Mouse (Mus musculus) embryonic facial prominence, embryonic 15.5 days (tissue): ENCODE data around the gene Mrpl47. TPM values are rescaled to one million over a fixed set of nuclear protein-coding genes. Genes with fewer than 3 reads are reported as not detected.
"Not testable (repeated sequence)": the region's sequence is repeated elsewhere in the genome, so short reads cannot be mapped to it uniquely, and the experiment has no call there.

ENCODE experiments used
- ATAC-seq: fragments of 200-750 bp; cut with Nextera tagmentation; 2 replicates; pipeline ENCODE4 v1.8.0; 2017; ENCODE audit warnings: low read depth, moderate TSS enrichment; ENCODE audit not compliant: insufficient number of reproducible peaks, low FRiP score, low TSS enrichment
- H3K27ac ChIP-seq: fragments of 300-500 bp; sonication (generic); replicated peaks from 2 replicates; pipeline ENCODE4 v1.5.1; 2015; ENCODE audit warnings: mild to moderate bottlenecking, inconsistent platforms
- H3K27me3 ChIP-seq: fragments of 300-500 bp; sonication (generic); 2 replicates; pipeline ENCODE4 v1.6.1; 2015; ENCODE audit warnings: inconsistent platforms
- H3K36me3 ChIP-seq: fragments of 300-500 bp; sonication (generic); 2 replicates; pipeline ENCODE4 v1.6.1; 2015; ENCODE audit warnings: mild to moderate bottlenecking, inconsistent platforms
- H3K4me1 ChIP-seq: fragments of 300-500 bp; sonication (generic); 2 replicates; pipeline ENCODE4 v1.6.1; 2015; ENCODE audit warnings: inconsistent platforms
- H3K4me2 ChIP-seq: fragments of 300-500 bp; sonication (generic); replicated peaks from 2 replicates; pipeline ENCODE4 v1.6.1; 2015; ENCODE audit warnings: mild to moderate bottlenecking, inconsistent platforms
- H3K4me3 ChIP-seq: fragments of 300-500 bp; sonication (generic); replicated peaks from 2 replicates; pipeline ENCODE4 v1.5.1; 2015; ENCODE audit warnings: mild to moderate bottlenecking, inconsistent platforms
- H3K9ac ChIP-seq: fragments of 300-500 bp; sonication (generic); 2 replicates; pipeline ENCODE4 v1.6.1; 2015; ENCODE audit warnings: inconsistent platforms
- H3K9me3 ChIP-seq: fragments of 300-500 bp; sonication (generic); replicated peaks from 2 replicates; pipeline ENCODE4 v1.6.1; 2016; ENCODE audit warnings: inconsistent platforms
- WGBS: fragments of 180-500 bp; shearing (Covaris S2); methylation state at CpG from one replicate; pipeline ENCODE4 v1.1.7; 2015; 5-methylcytosine and 5-hydroxymethylcytosine counted together
- polyA plus RNA-seq: library from polyadenylated mRNA; unstranded; fragments of >200 nt; fragmentation: Nextera tagmentation; extraction: Ambion mirVana; gene quantifications from 2 replicates; pipeline ENCODE4 v1.2.1, GENCODE M21; 2015

Mrpl47 gene
- polyA plus RNA-seq, 1 experiment from 2014 or later: 24.8 TPM

DNA sequence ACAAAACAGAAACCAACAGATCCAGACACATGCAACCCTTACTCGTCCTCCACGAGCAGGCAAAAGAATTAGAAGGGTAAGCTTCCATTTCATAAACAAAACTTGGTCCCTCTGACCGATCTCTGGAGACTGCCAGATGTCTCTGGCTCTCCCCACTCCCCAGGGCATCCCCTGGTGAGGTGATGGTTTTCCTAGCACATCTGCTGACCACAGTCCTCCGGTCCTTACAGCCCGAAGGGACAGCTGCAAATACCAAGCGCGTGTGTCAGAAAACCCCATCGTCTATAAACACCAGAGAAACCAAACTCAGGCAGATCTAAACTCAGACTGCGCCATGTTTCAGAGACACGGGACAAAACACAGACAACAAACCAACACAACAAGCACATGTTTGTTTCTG is 32.8 kb downstream of the Mrpl47 start:
- not testable (repeated sequence) for ATAC-seq
- 83% methylated on average over 10 of the region's 10 CpGs for WGBS

DNA sequence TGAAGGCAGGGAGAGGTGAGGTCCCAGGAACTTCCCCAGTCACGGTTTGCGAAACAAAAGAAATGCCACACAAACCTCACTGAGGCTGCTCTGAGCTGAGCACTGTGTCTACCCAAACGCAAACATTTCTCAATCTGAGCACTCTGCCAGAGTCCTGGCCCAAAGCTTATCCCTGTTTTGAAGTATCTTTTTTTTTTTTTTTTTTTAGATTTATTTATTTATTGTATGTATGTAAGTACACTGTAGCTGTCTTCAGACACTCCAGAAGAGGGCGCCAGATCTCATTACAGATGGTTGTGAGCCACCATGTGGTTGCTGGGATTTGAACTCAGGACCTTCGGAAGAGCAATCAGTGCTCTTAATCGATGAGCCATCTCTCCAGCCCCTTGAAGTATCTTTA is 33.4 kb downstream of the Mrpl47 start:
- WGBS: 90% methylated on average over 6 of the region's 6 CpGs
- not testable (repeated sequence) for H3K4me1 ChIP-seq, ATAC-seq

More for the DNA sequence above, 32.8 kb downstream of the Mrpl47 start:
- not testable (repeated sequence) for H3K9ac ChIP-seq, H3K4me1 ChIP-seq, H3K27me3 ChIP-seq, H3K4me2 ChIP-seq, H3K9me3 ChIP-seq, H3K4me3 ChIP-seq, H3K36me3 ChIP-seq, H3K27ac ChIP-seq

DNA sequence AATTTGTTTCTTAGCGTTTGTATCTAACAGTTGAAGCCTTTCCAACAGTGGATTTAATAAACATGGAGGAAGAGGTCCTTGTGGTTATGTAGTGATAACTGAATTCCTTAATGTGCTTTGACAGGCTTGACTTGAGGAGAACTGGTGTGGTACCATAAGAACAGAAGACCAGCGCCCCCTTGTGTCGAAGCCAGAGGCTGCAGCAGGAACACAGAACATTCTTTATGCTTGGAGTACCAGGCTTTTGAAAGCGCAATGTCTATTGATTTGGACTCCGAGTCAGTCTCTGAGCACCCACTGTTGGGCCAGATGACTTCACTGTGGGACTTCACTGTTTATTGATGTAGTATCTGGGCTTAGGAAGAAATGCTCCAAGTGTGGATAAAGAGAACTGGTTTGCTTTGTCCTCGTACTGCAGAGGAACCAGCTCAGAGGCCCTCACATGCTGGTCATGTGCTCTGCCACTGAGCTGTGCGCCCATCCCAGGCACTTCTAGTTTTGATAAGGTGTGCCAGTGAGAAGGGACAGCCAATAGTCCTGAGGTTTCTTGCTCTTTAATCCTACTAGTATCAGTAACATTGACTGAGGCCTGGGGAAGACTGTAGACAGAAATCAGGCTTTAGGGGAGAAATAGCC is 39.1 kb downstream of the Mrpl47 start:
- H3K9ac ChIP-seq: no peak overlapping the region
- 35% methylated on average over 7 of the region's 7 CpGs for WGBS
- no peak for ATAC-seq

More for the DNA sequence above, 33.4 kb downstream of the Mrpl47 start:
- H3K4me2 ChIP-seq, H3K27me3 ChIP-seq, H3K9me3 ChIP-seq, H3K36me3 ChIP-seq, H3K9ac ChIP-seq, H3K4me3 ChIP-seq, H3K27ac ChIP-seq: not testable (repeated sequence)

DNA sequence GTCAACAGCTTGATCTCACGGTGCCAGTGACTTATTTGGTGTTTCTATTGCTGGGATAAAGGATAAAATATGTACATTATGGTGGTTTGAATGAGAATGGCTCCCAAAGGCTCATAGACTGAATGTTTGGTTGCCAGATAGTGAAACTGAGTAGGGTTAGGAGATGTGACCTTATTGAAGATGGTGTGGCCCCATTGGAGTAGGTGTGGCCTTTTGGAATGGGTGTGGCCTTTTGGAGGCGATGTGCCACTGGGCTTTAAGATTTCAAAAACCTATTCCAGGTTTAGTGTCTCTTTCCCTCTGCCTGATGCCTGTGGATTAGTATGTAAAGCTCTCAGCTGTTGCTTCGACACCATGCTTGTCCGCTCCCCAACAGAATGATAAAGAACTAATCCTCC is 41.8 kb downstream of the Mrpl47 start:
- Histone ChIP-seq H3K36me3 (no peaks in the 10 kb centered on the region), H3K4me2 (no peak overlapping the region), H3K27me3 (no peaks in the 10 kb centered on the region), H3K9me3 (no peaks in the 10 kb centered on the region), H3K9ac (no peak overlapping the region), H3K27ac (no peak overlapping the region), H3K4me3 (no peak overlapping the region), H3K4me1 (no peaks in the 10 kb centered on the region)
- ATAC-seq: no peak
- WGBS: 82% methylated on average over 4 of the region's 4 CpGs

More for the DNA sequence above, 39.1 kb downstream of the Mrpl47 start:
- no peaks in the 10 kb centered on the region for H3K36me3 ChIP-seq
- H3K27ac ChIP-seq: no peak overlapping the region
- no peak overlapping the region for H3K4me3 ChIP-seq
- no peaks in the 10 kb centered on the region for H3K27me3 ChIP-seq
- no peaks in the 10 kb centered on the region for H3K4me1 ChIP-seq
- no peaks in the 10 kb centered on the region for H3K9me3 ChIP-seq
- no peak overlapping the region for H3K4me2 ChIP-seq

DNA sequence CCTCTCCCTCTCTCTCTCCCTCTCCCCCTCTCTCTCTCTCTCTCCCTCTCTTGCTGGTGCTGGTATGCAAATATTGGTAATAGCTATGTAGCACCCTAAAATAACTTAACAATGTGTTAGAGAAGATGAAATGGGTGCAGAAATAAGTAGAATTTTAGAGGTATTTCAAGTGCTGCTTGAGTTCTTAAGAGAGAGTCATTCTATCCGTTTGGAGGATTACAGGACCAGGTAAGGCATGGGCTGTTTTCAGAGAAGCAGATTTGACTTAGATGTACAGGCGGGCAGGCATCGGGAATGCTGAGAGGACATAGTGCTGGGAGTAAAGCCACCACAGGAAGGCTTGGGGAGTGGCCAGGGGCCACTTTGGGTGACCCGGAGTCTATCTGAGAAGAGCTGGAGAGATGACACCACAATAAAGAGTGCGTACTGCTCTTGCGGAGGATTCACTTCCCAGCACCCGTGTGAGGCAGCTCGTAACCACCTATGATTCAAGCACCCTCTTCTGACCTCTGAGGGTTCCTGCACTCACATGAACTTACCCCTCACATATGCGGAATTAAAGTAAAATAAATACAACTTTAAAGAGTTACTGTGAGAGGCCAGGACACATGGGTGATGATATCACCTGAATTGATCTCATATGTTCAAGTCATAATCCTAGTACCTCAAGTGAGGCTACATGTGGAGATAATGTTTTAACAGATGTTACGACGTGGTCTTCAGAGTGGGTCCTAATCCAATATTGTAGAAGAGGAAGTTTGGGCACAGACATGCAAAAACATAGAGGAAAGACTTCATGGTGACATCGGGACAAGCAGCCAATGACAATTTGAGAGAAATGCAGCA is 42.4 kb downstream of the Mrpl47 start:
- no peaks in the 10 kb centered on the region for H3K4me1 ChIP-seq
- no peak overlapping the region for H3K9ac ChIP-seq
- no peak overlapping the region for H3K4me3 ChIP-seq
- ATAC-seq: no peak
- 73% methylated on average over 12 of the region's 12 CpGs for WGBS
- no peak overlapping the region for H3K27ac ChIP-seq
- H3K4me2 ChIP-seq: no peak overlapping the region
- H3K9me3 ChIP-seq: no peaks in the 10 kb centered on the region
- H3K27me3 ChIP-seq: no peaks in the 10 kb centered on the region
- H3K36me3 ChIP-seq: no peaks in the 10 kb centered on the region

DNA sequence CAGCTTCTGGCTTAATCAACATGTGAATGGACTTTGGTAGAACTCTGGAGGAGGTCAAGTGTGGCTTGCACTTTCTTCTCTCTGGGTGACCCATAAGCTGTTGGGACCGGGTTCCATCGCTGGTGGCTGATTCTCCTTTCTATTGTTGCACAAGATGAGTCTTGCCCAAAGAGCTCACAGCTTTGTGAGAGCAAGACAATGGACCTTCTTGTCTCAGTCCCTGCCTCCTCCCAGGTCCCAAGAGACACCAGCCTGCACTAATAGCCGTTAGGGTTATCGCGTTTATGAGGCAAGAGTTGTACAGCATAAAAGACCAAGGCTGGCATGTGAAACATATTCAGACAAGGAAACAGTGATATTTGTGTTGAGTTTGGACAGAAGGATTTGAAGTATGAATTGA is 43.2 kb downstream of the Mrpl47 start:
- Histone ChIP-seq H3K9me3 (no peaks in the 10 kb centered on the region), H3K36me3 (no peaks in the 10 kb centered on the region)
- WGBS: 43% methylated on average over 5 of the region's 5 CpGs

DNA sequence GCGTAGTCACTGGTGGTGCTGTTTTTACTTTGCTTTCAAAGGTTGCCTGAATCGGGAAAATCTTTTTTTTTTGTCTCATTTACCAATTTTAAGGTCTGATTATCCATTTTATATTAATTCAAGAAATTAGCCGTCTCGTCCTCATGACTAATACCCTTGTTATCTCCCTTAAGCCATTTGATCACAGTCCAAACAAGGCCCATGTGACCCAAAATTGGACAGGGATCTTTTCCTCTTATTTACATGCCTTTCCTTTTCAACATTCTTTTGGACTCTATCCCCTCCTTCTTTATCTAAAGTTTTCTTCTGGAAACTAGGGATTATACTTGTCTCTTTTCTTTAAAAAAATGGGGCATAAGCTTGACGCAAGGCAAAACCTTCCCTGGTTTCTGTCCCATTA is 45.6 kb downstream of the Mrpl47 start:
- no peak overlapping the region for H3K27ac ChIP-seq
- no peaks in the 10 kb centered on the region for H3K4me1 ChIP-seq
- ATAC-seq: no peak
- no peaks in the 10 kb centered on the region for H3K27me3 ChIP-seq
- H3K4me2 ChIP-seq: no peak overlapping the region
- H3K4me3 ChIP-seq: no peak overlapping the region
- H3K36me3 ChIP-seq: no peaks in the 10 kb centered on the region
- no peak overlapping the region for H3K9ac ChIP-seq
- WGBS: 53% methylated on average over 5 of the region's 5 CpGs
- no peaks in the 10 kb centered on the region for H3K9me3 ChIP-seq

More for the DNA sequence above, 43.2 kb downstream of the Mrpl47 start:
- no peak overlapping the region for H3K4me3 ChIP-seq
- H3K9ac ChIP-seq: no peak overlapping the region
- no peak overlapping the region for H3K4me2 ChIP-seq
- no peak overlapping the region for H3K27ac ChIP-seq
- no peaks in the 10 kb centered on the region for H3K4me1 ChIP-seq
- no peak for ATAC-seq
- no peaks in the 10 kb centered on the region for H3K27me3 ChIP-seq

DNA sequence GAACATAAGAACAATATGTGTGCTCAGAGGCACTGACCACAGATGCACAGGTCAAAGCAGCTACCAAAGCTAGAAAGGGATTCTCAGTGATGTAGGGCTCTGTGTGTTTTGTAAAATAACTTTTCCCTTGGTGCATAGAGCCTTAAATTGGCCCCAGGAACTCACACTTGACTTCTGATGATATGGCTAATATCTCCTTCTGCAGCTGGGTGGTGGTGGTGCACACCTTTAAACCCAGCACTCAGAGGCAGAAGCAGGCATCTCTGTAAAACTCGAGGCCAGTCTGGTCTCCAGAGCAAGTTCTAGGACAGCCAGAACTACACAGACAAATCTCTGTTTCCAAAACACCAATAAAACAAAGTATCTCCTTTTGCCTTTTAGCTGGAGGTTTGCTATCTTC is 46.5 kb downstream of the Mrpl47 start:
- Histone ChIP-seq H3K4me2 (no peak overlapping the region), H3K9me3 (no peaks in the 10 kb centered on the region), H3K27ac (no peak overlapping the region), H3K9ac (no peak overlapping the region), H3K27me3 (no peaks in the 10 kb centered on the region), H3K36me3 (no peaks in the 10 kb centered on the region), H3K4me3 (no peak overlapping the region), H3K4me1 (no peaks in the 10 kb centered on the region)
- 50% methylated on average over 1 of the region's 1 CpGs for whole genome bisulfite sequencing
- ATAC-seq: no peak

DNA sequence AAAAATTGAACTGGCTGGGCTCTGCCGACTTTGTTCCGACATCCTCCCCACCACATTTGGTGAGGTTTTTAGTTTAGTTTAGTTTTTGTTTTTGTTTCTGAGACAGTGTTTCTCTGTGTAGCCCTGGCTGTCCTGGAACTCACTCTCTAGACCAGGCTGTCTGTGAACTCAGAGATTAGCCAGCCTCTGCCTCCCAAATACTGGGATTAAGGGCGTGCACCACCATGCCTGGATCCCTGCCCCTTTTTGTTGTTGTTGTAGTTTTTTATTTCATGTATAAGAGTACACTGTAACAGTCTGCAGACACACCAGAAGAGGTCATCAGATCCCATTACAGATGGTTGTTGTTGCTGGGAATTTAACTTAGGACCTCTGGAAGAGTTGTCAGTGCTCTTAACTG is 47.4 kb downstream of the Mrpl47 start:
- Histone ChIP-seq H3K4me2 (no peak overlapping the region), H3K4me1 (no peaks in the 10 kb centered on the region), H3K9me3 (no peaks in the 10 kb centered on the region), H3K27me3 (no peaks in the 10 kb centered on the region), H3K4me3 (no peak overlapping the region), H3K27ac (no peak overlapping the region), H3K36me3 (no peaks in the 10 kb centered on the region), H3K9ac (no peak overlapping the region)
- WGBS: 85% methylated on average over 3 of the region's 3 CpGs
- ATAC-seq: no peak

DNA sequence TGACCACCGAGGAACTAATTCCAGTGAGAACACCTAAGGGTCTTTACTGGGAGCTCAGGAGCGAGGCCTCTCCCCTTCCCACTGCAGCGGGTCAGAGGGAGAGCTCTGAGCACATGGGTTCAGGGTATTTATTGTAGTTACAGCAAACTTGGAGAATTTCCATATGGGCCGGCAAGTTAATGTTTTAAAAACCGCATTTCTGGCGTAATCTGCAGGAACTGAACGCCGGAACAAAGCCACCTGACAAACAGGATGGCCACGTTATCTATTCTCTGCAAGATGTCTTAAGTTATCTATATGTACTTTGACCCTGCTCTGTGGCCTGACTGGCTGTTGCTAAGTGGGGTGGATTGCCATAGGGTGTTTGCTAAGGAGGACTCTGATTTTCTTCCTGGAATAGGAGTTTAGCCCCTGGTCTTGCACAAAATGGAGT is 47.8 kb downstream of the Mrpl47 start:
- Histone ChIP-seq H3K4me3 (no peak overlapping the region), H3K9me3 (no peaks in the 10 kb centered on the region), H3K36me3 (no peaks in the 10 kb centered on the region), H3K27me3 (no peaks in the 10 kb centered on the region), H3K9ac (no peak overlapping the region), H3K4me2 (no peak overlapping the region), H3K4me1 (no peaks in the 10 kb centered on the region), H3K27ac (no peak overlapping the region)
- no peak for ATAC-seq
- WGBS: 76% methylated on average over 9 of the region's 9 CpGs

DNA sequence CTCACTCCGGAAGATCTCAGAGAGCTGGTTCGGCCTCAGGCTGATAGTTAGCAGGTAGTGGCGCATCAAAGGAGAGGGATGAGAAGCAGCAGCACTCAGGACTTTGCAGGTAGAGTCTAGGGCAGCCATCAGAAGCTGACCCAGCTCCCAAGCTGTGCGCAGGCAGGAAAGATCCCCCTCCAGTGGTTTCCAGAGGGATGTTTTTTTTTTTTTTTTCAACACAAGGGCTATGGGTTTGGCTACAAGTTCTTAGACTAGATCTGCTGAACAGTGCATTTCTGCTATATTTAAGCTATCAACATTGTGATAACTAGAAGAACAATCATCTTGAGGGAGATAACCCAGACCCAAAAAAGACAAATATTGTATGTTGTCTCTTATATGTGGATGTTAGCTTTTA is 50.2 kb downstream of the Mrpl47 start:
- 60% methylated on average over 4 of the region's 4 CpGs for WGBS
- no peak for ATAC-seq

More for the DNA sequence above, 50.2 kb downstream of the Mrpl47 start:
- H3K27ac ChIP-seq: no peak overlapping the region
- no peaks in the 10 kb centered on the region for H3K9me3 ChIP-seq
- no peak overlapping the region for H3K4me2 ChIP-seq
- no peaks in the 10 kb centered on the region for H3K4me1 ChIP-seq
- no peaks in the 10 kb centered on the region for H3K36me3 ChIP-seq
- H3K27me3 ChIP-seq: no peaks in the 10 kb centered on the region
- H3K4me3 ChIP-seq: no peak overlapping the region
- H3K9ac ChIP-seq: no peak overlapping the region
